Mouse (Mus musculus) adrenal gland, adult 2 months (tissue): Measurements from ENCODE around the gene Otud5. TPM values are rescaled to one million over a fixed set of nuclear protein-coding genes. Genes with fewer than 3 reads are reported as not detected.
"Not testable (repeated sequence)": the region's sequence is repeated elsewhere in the genome, so short reads cannot be mapped to it uniquely, and the experiment has no call there.

ENCODE experiments used
- DNase-seq: peaks from one replicate; pipeline ENCODE4 v3.0.0; 2021
- microRNA-seq, 2 experiments: library from miRNA; unstranded; fragments of <30 nt; microRNA quantifications; one replicate each; pipeline ENCODE4 v1.2.0; 2021
- polyA plus RNA-seq: library from polyadenylated mRNA; depleted of rRNA; stranded (reverse); fragments of >200 nt; gene quantifications from 2 replicates; pipeline ENCODE4 v1.2.3, GENCODE M21; 2012; rRNA removed
- total RNA-seq, 2 experiments: library from RNA; stranded (reverse); gene quantifications; 2 replicates each; pipeline ENCODE4 v1.2.3; 2021

Gene Otud5
- total and polyA plus RNA-seq, 3 experiments: 51.6 to 65.8 (median 53.9) TPM

- DNase-seq: peak; percentile 73
Measured at GRCm38 (mm10) chrX:7879819-7880218, 38.7 kb downstream of the Otud5 start.

DNA sequence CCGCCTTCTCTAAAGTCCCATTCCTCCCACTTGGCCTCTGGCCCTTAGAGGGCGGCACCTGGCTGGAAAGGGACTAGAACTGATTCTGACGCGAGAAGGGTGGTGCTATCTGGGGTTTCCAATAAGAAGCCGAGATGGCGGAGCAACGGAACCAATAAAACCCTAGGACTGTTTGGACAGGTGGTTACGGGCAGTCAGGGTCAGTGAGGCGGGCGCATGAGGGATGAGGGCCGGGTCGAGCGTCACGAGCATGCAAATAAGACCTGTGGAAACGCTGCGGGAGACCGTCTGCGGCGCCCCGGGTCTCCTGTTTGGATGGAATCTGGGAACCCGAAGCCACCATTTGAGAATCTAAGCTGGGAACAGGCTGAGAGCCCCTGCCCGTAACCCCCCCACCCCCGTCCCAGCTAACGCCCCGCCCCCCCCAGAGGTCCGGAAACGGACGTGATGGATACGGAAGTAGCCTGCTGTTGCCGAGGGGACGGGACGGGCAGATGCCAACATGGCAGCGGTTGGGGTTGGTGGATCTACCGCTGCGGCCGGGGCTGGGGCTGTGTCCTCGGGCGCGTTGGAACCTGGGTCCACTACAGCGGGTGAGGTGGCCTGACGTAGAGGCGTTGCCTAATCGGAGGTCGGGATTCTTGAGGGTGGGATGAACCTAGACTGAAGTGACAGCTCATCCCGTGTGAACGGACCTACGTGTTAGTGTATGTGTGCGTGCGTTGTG lies 42.8 kb downstream of the Otud5 start, which contains the start of gene Slc35a2:
Slc35a2 (plus strand) TSS at position 188 of the 727 bp plus-strand sequence.
- peak; percentile 91 for DNase-seq

GRCm38 (mm10) chrX:7898211-7898610 lies 57.0 kb downstream of the Otud5 start:
- DNase-seq: no peak

GRCm38 (mm10) chrX:7898880-7899874 lies 58.0 kb downstream of the Otud5 start, which contains the start of the genes Pqbp1 and Timm17b:
Gene Pqbp1 (minus strand): TSS chrX:7899269.
Gene Timm17b (plus strand): TSS chrX:7899357.
- DNase-seq: peak; percentile 90

DNA sequence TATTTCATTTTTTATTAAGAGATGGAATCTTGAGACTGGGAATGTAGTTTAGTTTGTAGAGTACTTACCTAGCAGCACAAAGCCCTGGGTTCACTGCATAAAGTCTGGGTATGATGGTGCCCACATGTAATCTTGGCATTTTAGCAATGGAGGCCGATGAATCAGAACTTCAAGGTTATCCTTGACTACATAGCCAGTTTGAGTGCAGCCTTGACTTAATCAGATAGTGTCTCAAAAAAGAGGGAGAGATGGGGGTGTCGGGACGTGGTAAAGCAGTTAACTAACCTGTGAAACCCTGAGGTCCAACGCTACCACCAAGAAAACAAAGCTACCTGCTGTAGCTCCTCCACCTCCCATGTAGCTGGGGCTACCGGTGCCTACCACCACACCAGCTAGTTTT lies 63.3 kb downstream of the Otud5 start:
- peak; percentile 52 for DNase-seq

DNA sequence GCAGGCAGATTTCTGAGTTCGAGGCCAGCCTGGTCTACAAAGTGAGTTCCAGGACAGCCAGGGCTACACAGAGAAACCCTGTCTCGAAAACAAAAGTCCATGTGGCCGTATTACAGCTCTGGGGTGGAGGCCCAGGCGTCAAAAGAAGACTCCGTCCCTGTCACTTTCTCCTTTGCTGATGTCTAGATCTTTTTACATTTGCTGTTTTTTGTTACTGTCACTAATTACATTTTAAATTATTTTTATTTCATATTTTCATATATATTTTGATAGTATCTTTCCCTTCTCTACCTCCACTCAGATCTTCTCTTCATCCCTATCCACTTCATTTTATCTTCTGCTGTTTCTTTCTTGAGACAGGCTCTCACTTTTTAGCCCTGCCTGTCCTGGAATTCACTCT lies 66.6 kb downstream of the Otud5 start, which contains the start of gene Gm10491:
Gm10491 (minus strand) TSS at position 101 of the 400 bp plus-strand sequence.
- DNase-seq: no peak

DNA sequence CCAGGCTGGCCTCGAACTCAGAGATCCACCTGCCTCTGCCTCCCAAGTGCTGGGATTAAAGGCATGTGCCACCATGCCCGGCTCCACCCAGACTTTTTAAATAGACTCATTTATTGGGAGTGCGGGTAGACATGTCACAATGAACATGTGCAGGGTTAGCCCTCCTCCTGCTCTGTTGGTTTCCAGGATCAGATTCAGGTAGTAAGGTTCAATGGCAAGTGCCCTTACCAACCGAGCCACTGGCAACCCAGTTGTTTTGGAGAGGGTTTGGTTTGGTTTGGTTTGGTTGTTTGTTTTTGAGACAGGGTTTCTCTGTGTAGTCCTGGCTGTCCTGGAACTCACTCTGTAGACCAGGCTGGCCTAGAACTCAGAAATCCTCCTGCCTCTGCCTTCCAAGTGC lies 68.1 kb downstream of the Otud5 start, which contains the start of gene Gm10490:
Gm10490 (plus strand) TSS at position 301 of the 400 bp plus-strand sequence.
- not testable (repeated sequence) for DNase-seq

- peak; percentile 31 for DNase-seq
Measured at GRCm38 (mm10) chrX:7910473-7910872, 69.3 kb downstream of the Otud5 start.

DNA sequence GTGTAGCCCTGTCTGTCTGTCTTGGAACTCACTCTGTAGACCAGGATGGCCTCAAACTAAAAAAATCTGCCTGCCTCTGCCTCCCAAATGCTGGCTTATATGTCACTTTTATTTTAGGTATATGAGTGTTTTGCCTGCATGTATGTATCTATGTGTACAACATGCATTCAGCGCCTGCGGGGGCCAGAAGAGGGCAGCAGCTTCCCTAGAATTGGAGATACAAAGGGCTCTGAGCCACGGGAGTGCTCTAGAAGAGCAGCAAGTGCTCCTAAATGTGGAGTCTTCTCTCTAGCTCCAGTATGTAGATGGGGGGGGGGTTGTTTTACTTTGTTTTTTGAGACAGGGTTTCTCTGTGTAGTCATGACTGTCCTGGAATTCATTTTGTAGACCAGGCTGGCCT lies 74.5 kb downstream of the Otud5 start:
- DNase-seq: peak; percentile 51

- DNase-seq: not testable (repeated sequence)
Measured at GRCm38 (mm10) chrX:7917960-7918359, 76.8 kb downstream of the Otud5 start.

DNA sequence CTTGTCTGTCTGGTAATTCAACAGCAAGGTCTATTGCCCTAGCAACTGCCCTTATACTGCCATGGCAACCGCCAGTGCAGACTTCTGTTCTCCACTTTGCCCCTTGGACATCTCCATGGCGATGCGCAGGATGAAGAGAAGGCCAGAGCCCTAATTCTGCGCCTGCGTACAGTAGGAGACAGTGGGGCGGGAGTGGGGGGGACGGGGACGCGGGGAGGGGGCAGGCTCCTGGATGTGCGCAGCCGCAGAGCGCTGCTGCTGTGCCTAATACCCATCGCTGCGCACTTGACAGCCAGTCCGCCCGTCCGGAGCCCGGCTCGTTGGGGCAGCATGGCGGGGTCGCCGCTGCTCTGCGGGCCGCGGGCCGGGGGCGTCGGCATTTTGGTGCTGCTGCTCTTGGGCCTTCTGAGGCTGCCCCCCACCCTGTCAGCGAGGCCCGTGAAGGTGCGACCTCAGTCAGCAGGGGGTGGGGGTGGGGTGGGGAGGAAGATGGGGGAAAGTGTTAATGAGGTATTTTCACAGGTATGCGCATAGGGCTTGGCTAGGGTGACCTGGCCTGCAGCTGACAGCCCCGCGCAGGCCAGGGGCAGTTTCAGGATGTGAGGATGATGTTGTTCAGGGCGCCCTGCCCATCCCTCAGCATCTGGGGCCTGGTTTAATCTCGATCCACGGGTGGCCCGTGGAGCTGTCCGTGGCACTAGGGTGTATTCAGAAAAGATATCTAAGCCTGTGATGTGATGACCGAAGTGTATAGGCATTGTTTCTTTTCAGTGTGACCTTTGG lies 78.6 kb downstream of the Otud5 start, which contains the start of gene Pcsk1n:
Pcsk1n (plus strand) TSS at position 222 of the 783 bp plus-strand sequence.
- DNase-seq: no peak

DNA sequence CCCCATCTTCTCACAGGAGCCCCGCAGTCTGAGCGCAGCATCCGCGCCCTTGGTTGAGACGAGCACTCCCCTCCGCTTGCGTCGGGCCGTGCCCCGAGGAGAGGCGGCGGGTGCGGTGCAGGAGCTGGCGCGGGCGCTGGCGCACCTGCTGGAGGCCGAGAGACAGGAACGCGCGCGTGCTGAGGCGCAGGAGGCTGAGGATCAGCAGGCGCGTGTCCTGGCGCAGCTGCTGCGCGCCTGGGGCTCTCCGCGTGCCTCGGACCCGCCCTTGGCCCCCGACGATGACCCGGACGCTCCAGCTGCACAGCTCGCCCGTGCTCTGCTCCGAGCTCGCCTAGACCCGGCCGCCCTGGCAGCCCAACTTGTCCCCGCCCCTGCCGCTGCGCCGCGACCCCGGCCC lies 80.9 kb downstream of the Otud5 start:
- no peak for DNase-seq

Small RNA genes within 50 kb of the gene (microRNA-seq; reads per million reads assigned to microRNA genes)
- gene Mir1198: 105 to 123 reads per million in 2 experiments

Other genes with a start within 250 kb of the Otud5 start
- 10 to 100 TPM; 21.3 to 22.4 TPM for gene Ccdc22, start 235.8 kb upstream of the Otud5 start, total RNA-seq
- 21.6 and 24.0 TPM in 2 replicates for gene Ccdc22, start 235.8 kb upstream of the Otud5 start, polyA plus RNA-seq
- under 1 TPM in 1 of 2 experiments, not detected in 1; 0.07 TPM for gene Cacna1f, start 234.3 kb upstream of the Otud5 start, total RNA-seq
- 0.06 TPM in 1 of 2 replicates, not detected in the other for gene Cacna1f, start 234.3 kb upstream of the Otud5 start, polyA plus RNA-seq
- 10 to 100 TPM; 34.3 to 81.7 TPM for gene Syp, start 202.9 kb upstream of the Otud5 start, total RNA-seq
- 20.4 and 21.6 TPM in 2 replicates for gene Syp, start 202.9 kb upstream of the Otud5 start, polyA plus RNA-seq
- gene Prickle3, start 184.1 kb upstream of the Otud5 start, total RNA-seq: 10 to 100 TPM in 1 of 2 experiments, 1 to 10 TPM in 1; 10.0 to 12.3 TPM
- 46.0 and 46.4 TPM in 2 replicates for gene Prickle3, start 184.1 kb upstream of the Otud5 start, polyA plus RNA-seq
- gene Plp2, start 170.0 kb upstream of the Otud5 start, total RNA-seq: 10 to 100 TPM; 72.7 to 93.7 TPM
- 87.0 and 88.3 TPM in 2 replicates for gene Plp2, start 170.0 kb upstream of the Otud5 start, polyA plus RNA-seq
- under 1 TPM; 0.35 to 0.76 TPM for gene Magix, start 160.1 kb upstream of the Otud5 start, total RNA-seq
- 0.77 and 2.5 TPM in 2 replicates for gene Magix, start 160.1 kb upstream of the Otud5 start, polyA plus RNA-seq
- 10 to 100 TPM; 55.7 to 58.4 TPM for gene Gpkow, start 144.2 kb upstream of the Otud5 start, total RNA-seq
- gene Gpkow, start 144.2 kb upstream of the Otud5 start, polyA plus RNA-seq: 4.2 and 5.4 TPM in 2 replicates
- gene Wdr45, start 127.0 kb upstream of the Otud5 start, total RNA-seq: 10 to 100 TPM; 63.7 to 68.0 TPM
- gene Wdr45, start 127.0 kb upstream of the Otud5 start, polyA plus RNA-seq: 51.1 and 51.5 TPM in 2 replicates
- gene Gm45208, start 119.1 kb upstream of the Otud5 start, total RNA-seq: not detected
- gene Gm45208, start 119.1 kb upstream of the Otud5 start, polyA plus RNA-seq: 1.1 and 6.2 TPM in 2 replicates
- gene Praf2, start 112.9 kb upstream of the Otud5 start, total RNA-seq: 10 to 100 TPM; 12.9 to 17.9 TPM
- 37.3 and 55.0 TPM in 2 replicates for gene Praf2, start 112.9 kb upstream of the Otud5 start, polyA plus RNA-seq
- 1 to 10 TPM; 2.9 to 3.7 TPM for gene Ccdc120, start 90.5 kb upstream of the Otud5 start, total RNA-seq
- 11.6 and 12.8 TPM in 2 replicates for gene Ccdc120, start 90.5 kb upstream of the Otud5 start, polyA plus RNA-seq
- gene Tfe3, start 78.8 kb upstream of the Otud5 start, total RNA-seq: 10 to 100 TPM; 45.4 to 59.2 TPM
- gene Tfe3, start 78.8 kb upstream of the Otud5 start, polyA plus RNA-seq: 40.7 and 41.3 TPM in 2 replicates
- gene Gripap1, start 51.6 kb upstream of the Otud5 start, total RNA-seq: 10 to 100 TPM; 44.7 to 47.8 TPM
- 18.3 and 19.5 TPM in 2 replicates for gene Gripap1, start 51.6 kb upstream of the Otud5 start, polyA plus RNA-seq
- gene Kcnd1, start 19.1 kb upstream of the Otud5 start, total RNA-seq: under 1 TPM; 0.86 to 0.92 TPM
- gene Kcnd1, start 19.1 kb upstream of the Otud5 start, polyA plus RNA-seq: 1.1 and 1.2 TPM in 2 replicates
- gene Pim2, start 36.9 kb downstream of the Otud5 start, total RNA-seq: 10 to 100 TPM in 1 of 2 experiments, 1 to 10 TPM in 1; 7.3 to 12.6 TPM
- gene Pim2, start 36.9 kb downstream of the Otud5 start, polyA plus RNA-seq: 23.0 and 23.7 TPM in 2 replicates
- 10 to 100 TPM; 39.6 to 75.3 TPM for gene Slc35a2, start 42.7 kb downstream of the Otud5 start, total RNA-seq
- gene Slc35a2, start 42.7 kb downstream of the Otud5 start, polyA plus RNA-seq: 158 and 186 TPM in 2 replicates
- gene Pqbp1, start 57.9 kb downstream of the Otud5 start, total RNA-seq: 100 to 1,000 TPM; 102 to 144 TPM
- 93.3 and 120 TPM in 2 replicates for gene Pqbp1, start 57.9 kb downstream of the Otud5 start, polyA plus RNA-seq
- 100 to 1,000 TPM; 102 to 113 TPM for gene Timm17b, start 58.0 kb downstream of the Otud5 start, total RNA-seq
- gene Timm17b, start 58.0 kb downstream of the Otud5 start, polyA plus RNA-seq: 79.3 and 93.5 TPM in 2 replicates
- not detected for gene Gm10491, start 66.5 kb downstream of the Otud5 start, total RNA-seq
- gene Gm10491, start 66.5 kb downstream of the Otud5 start, polyA plus RNA-seq: not detected in 2 replicates
- gene Gm10490, start 68.2 kb downstream of the Otud5 start, total RNA-seq: not detected
- gene Gm10490, start 68.2 kb downstream of the Otud5 start, polyA plus RNA-seq: not detected in 2 replicates
- 10 to 100 TPM; 34.7 to 59.2 TPM for gene Pcsk1n, start 78.5 kb downstream of the Otud5 start, total RNA-seq
- gene Pcsk1n, start 78.5 kb downstream of the Otud5 start, polyA plus RNA-seq: 223 and 268 TPM in 2 replicates
- not detected for gene Eras, start 87.2 kb downstream of the Otud5 start, total RNA-seq
- gene Eras, start 87.2 kb downstream of the Otud5 start, polyA plus RNA-seq: not detected in 2 replicates
- gene Hdac6, start 106.5 kb downstream of the Otud5 start, total RNA-seq: 10 to 100 TPM; 13.3 to 16.1 TPM
- gene Hdac6, start 106.5 kb downstream of the Otud5 start, polyA plus RNA-seq: 23.2 and 25.2 TPM in 2 replicates
- under 1 TPM in 1 of 2 experiments, not detected in 1; 0.48 TPM for gene Gata1, start 136.7 kb downstream of the Otud5 start, total RNA-seq
- 0.12 and 1.7 TPM in 2 replicates for gene Gata1, start 136.7 kb downstream of the Otud5 start, polyA plus RNA-seq
- gene Glod5, start 177.1 kb downstream of the Otud5 start, total RNA-seq: not detected
- gene Glod5, start 177.1 kb downstream of the Otud5 start, polyA plus RNA-seq: not detected in 2 replicates
- gene Suv39h1, start 233.4 kb downstream of the Otud5 start, total RNA-seq: 10 to 100 TPM in 1 of 2 experiments, 1 to 10 TPM in 1; 9.1 to 11.2 TPM
- gene Suv39h1, start 233.4 kb downstream of the Otud5 start, polyA plus RNA-seq: 4.9 and 5.5 TPM in 2 replicates
- gene Was, start 249.1 kb downstream of the Otud5 start, total RNA-seq: 1 to 10 TPM; 2.4 to 3.2 TPM
- gene Was, start 249.1 kb downstream of the Otud5 start, polyA plus RNA-seq: 2.1 and 2.5 TPM in 2 replicates